Mouse (Mus musculus) liver, embryonic 13.5 days (tissue): ENCODE measurements around the gene Npc1l1. TPM values are rescaled to one million over a fixed set of nuclear protein-coding genes. Genes with fewer than 3 reads are reported as not detected.
A peak's percentile ranks its signal among the peaks of the same experiment; 100 is the strongest.

ENCODE experiments used
- ATAC-seq: fragments of 200-750 bp; cut with Nextera tagmentation; 2 replicates; pipeline ENCODE4 v1.8.0; 2017; ENCODE audit warnings: low read depth, mild to moderate bottlenecking, moderate number of reproducible peaks, moderate library complexity
- DNase-seq: peaks from one replicate; pipeline ENCODE4 v3.0.0; 2022
- H3K27ac ChIP-seq: fragments of 300-500 bp; sonication (generic); 2 replicates; pipeline ENCODE4 v1.5.1; 2015; ENCODE audit warnings: moderate library complexity, mild to moderate bottlenecking, inconsistent platforms
- H3K27me3 ChIP-seq: fragments of 300-500 bp; sonication (generic); 2 replicates; pipeline ENCODE4 v1.6.1; 2015; ENCODE audit warnings: mild to moderate bottlenecking, inconsistent platforms
- H3K36me3 ChIP-seq: fragments of 300-500 bp; sonication (generic); 2 replicates; pipeline ENCODE4 v1.6.1; 2015; ENCODE audit warnings: mild to moderate bottlenecking, inconsistent platforms
- H3K4me1 ChIP-seq: fragments of 300-500 bp; sonication (generic); replicated peaks from 2 replicates; pipeline ENCODE4 v1.6.1; 2015; ENCODE audit warnings: inconsistent platforms
- H3K4me2 ChIP-seq: fragments of 300-500 bp; sonication (generic); 2 replicates; pipeline ENCODE4 v1.6.1; 2015; ENCODE audit warnings: inconsistent platforms, mild to moderate bottlenecking, moderate library complexity
- H3K4me3 ChIP-seq: fragments of 300-500 bp; sonication (generic); replicated peaks from 2 replicates; pipeline ENCODE4 v1.5.1; 2015; ENCODE audit warnings: mild to moderate bottlenecking, inconsistent platforms
- H3K9ac ChIP-seq: fragments of 300-500 bp; sonication (generic); 2 replicates; pipeline ENCODE4 v1.6.1; 2015; ENCODE audit warnings: mild to moderate bottlenecking, inconsistent platforms
- H3K9me3 ChIP-seq: fragments of 300-500 bp; sonication (generic); replicated peaks from 2 replicates; pipeline ENCODE4 v1.6.1; 2016; ENCODE audit warnings: inconsistent platforms
- WGBS: fragments of 180-500 bp; shearing (Covaris S2); methylation state at CpG from one replicate; pipeline ENCODE4 v1.1.7; 2015; ENCODE audit not compliant: insufficient replicate concordance; 5-methylcytosine and 5-hydroxymethylcytosine counted together
- polyA plus RNA-seq: library from polyadenylated mRNA; unstranded; fragments of >200 nt; fragmentation: Nextera tagmentation; extraction: Ambion mirVana; gene quantifications from 2 replicates; pipeline ENCODE4 v1.2.1, GENCODE M21; 2015

Npc1l1 gene
- polyA plus RNA-seq, 1 experiment from 2014 or later, result 0.10 TPM

DNA sequence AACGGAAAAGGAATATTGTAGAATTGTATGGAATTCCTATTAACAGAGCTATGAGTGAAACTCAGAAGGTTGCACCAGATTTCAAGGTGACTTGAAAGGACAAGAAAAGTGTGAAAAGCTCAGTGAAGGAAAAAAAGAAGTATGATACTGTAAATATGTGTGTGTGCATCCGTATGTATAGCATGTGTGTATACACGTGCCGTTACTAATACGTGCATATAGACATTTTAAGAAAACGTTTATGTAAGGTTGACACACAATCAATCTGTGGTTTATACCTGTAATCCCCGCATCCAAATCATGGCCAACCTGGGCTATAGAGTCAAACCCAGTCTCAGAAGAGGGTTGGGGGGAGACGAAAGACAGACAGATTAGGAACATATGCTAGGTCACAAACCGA, 29.4 kb downstream of the Npc1l1 start:
- DNase-seq (no peak), ATAC-seq (no peak)
- Histone ChIP-seq H3K4me1 (peaks cover 38% of the 10 kb centered on the region), H3K27ac (no peak overlapping the region; the same call in 1 of the 2 replicates), H3K36me3 (peaks cover 2% of the 10 kb centered on the region; the same call in 1 of the 2 replicates), H3K9ac (0 out of 2 replicates have a peak overlapping the region, but pooled peaks have one; percentile 94), H3K4me2 (peak overlapping the region; percentile 95), H3K4me3 (peak overlapping the region; percentile 98), H3K27me3 (no peaks in the 10 kb centered on the region), H3K9me3 (no peaks in the 10 kb centered on the region)
- 21% methylated on average over 9 of the region's 9 CpGs for WGBS

GRCm38 (mm10) chr11:6200087-6200569, 29.8 kb downstream of the Npc1l1 start, which contains the start of gene Nudcd3:
TSS of gene Nudcd3 (minus strand) at chr11:6200415.
- WGBS, result under 1% methylated on average over 39 of the region's 39 CpGs
- H3K27ac ChIP-seq, result peak within 1 kb of the TSS; percentile 83
- ATAC-seq, result peak; percentile 97
- peak within 1 kb of the TSS; percentile 98 for H3K4me3 ChIP-seq
- peak; percentile 81 for DNase-seq
- H3K9ac ChIP-seq, result peak within 1 kb of the TSS; percentile 94
- H3K9me3 ChIP-seq, result no peaks in the 10 kb centered on the region
- peak within 1 kb of the TSS; percentile 95 for H3K4me2 ChIP-seq
- peaks cover 38% of the 10 kb centered on the region for H3K4me1 ChIP-seq
- peaks cover 2% of the 10 kb centered on the region; the same call in 1 of the 2 replicates for H3K36me3 ChIP-seq
- no peaks in the 10 kb centered on the region for H3K27me3 ChIP-seq

- Histone ChIP-seq H3K4me2 (peak within 1 kb of the TSS; percentile 95), H3K9me3 (no peaks in the 10 kb centered on the region), H3K4me3 (peak within 1 kb of the TSS; percentile 98), H3K9ac (peak within 1 kb of the TSS; percentile 94), H3K4me1 (peaks cover 41% of the 10 kb centered on the region), H3K27ac (peak within 1 kb of the TSS; percentile 83), H3K27me3 (no peaks in the 10 kb centered on the region), H3K36me3 (peaks cover 2% of the 10 kb centered on the region; the same call in 1 of the 2 replicates)
- peak; percentile 70 for ATAC-seq
- DNase-seq, result no peak
- 2% methylated on average over 35 of the region's 35 CpGs for WGBS
These were observed 30.4 kb downstream of the Npc1l1 start, which contains the start of gene A730071L15Rik for GRCm38 (mm10) chr11:6199410-6200086. TSS of gene A730071L15Rik (plus strand) at chr11:6200029.

GRCm38 (mm10) chr11:6198449-6198848, 31.5 kb downstream of the Npc1l1 start:
- DNase-seq (no peak), ATAC-seq (no peak)
- Histone ChIP-seq H3K27ac (no peak overlapping the region), H3K9ac (peak overlapping the region; percentile 94), H3K36me3 (peaks cover 2% of the 10 kb centered on the region; the same call in 1 of the 2 replicates), H3K27me3 (no peaks in the 10 kb centered on the region), H3K4me2 (peak overlapping the region; percentile 95), H3K4me1 (peaks cover 48% of the 10 kb centered on the region), H3K9me3 (no peaks in the 10 kb centered on the region), H3K4me3 (peak overlapping the region; percentile 98)
- WGBS, result 55% methylated on average over 4 of the region's 4 CpGs

DNA sequence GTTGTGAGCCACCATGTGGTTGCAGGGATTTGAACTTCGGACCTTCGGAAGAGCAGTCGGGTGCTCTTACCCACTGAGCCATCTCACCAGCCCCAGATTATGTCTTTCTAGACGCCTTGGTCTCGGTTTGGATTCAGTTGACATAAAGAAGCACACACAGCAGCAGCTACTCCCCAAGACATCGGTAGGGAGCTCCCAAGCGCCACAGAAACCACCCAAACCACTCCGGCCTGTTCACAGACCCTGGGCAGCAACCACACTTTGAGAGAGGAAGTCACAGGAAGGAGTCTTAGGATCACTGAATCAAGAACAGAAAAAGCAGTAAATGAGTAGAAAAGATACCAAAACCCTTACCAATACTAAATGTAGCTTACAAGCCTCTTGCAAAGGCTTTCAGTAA, 33.2 kb downstream of the Npc1l1 start:
- no peak overlapping the region for H3K9ac ChIP-seq
- DNase-seq (no peak), ATAC-seq (no peak)
- no peaks in the 10 kb centered on the region for H3K9me3 ChIP-seq
- H3K4me1 ChIP-seq, result peaks cover 48% of the 10 kb centered on the region
- H3K4me3 ChIP-seq, result no peak overlapping the region
- 65% methylated on average over 8 of the region's 8 CpGs for WGBS
- H3K27ac ChIP-seq, result no peak overlapping the region
- no peak overlapping the region for H3K4me2 ChIP-seq
- no peaks in the 10 kb centered on the region for H3K27me3 ChIP-seq
- peaks cover 14% of the 10 kb centered on the region for H3K36me3 ChIP-seq

DNA sequence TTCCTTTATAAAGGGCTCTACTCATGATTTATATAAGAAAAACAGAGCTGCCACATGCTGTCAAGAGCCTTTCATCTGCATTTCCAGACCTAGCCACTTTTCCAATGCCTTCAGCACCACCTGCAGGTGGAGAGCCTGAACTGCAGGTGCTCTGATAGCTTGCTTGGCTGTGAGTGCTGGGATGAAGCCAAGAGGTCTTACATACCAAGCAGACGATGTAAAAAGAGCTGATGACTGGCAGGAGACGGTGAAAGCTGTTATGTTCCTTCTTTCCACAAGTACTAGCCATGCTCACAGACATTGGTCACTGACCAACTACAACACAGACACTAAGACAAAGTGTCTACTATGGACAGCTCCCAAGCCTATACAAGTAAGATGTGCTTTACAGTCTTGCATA, 42.1 kb downstream of the Npc1l1 start:
- no peak for ATAC-seq

DNA sequence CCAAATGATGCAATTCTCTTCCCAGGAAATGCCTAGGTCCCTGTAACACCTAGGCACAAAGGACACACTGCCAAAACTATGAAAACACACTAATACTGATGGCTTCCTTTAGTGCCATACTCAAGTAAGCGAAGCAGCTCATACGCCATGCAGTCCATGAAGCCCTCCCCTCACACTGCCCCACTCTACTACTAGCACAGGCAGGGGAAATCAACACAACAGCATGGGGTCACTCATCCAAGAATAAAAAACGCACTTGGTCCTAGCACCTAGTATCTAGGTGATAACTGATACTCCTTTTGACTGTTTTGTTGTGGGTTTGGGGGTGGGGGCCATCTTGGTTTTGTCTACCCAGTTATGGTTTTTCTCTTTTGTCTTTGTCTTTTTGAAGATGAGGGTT, 42.5 kb downstream of the Npc1l1 start:
- Histone ChIP-seq H3K4me2 (no peak overlapping the region), H3K36me3 (peaks cover 45% of the 10 kb centered on the region), H3K9ac (no peak overlapping the region), H3K27ac (no peak overlapping the region), H3K4me1 (peaks cover 31% of the 10 kb centered on the region), H3K9me3 (no peaks in the 10 kb centered on the region), H3K27me3 (no peaks in the 10 kb centered on the region), H3K4me3 (no peak overlapping the region)
- 81% methylated on average over 3 of the region's 3 CpGs for WGBS
- DNase-seq (no peak), ATAC-seq (no peak)

More for the DNA sequence above, 42.1 kb downstream of the Npc1l1 start:
- 18% methylated on average over 2 of the region's 2 CpGs for WGBS
- Histone ChIP-seq H3K9ac (no peak overlapping the region), H3K27me3 (no peaks in the 10 kb centered on the region), H3K4me1 (peaks cover 28% of the 10 kb centered on the region), H3K9me3 (no peaks in the 10 kb centered on the region), H3K4me2 (no peak overlapping the region), H3K4me3 (no peak overlapping the region), H3K27ac (no peak overlapping the region), H3K36me3 (peaks cover 47% of the 10 kb centered on the region)
- peak; percentile 50 for DNase-seq

DNA sequence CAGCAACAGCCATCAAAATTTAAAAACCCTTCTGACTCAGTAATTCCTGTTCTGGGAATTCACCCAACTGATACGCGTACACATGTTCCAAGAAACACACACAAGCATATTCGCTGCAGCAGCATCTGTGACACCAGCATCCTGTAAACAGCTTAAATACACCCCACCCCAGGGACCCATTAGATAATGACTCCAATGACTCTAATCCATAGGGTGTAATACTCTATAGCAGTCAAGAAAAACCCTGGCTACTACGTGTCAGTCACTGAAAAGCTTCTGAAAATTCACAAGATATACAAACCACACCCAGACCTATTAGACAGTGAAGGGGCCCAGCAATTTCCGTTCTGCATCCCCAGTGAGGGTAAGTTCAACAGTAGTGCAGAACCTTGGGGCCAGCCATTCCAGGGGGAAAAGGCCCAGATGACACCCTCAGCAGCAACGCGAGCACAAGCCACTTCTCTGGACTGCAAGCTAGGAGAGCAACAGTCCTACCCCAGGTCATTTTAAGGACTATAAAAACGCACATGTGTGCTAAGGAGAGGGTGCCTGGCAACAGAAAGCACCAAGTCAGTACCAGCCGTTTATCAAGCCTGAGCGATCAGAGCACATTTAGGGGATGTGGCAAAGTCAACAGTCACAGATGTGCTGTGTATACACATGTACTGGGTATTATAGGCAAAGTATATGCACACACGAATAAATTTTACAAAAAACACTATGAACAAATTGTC, 45.6 kb downstream of the Npc1l1 start:
- Histone ChIP-seq H3K4me1 (peaks cover 49% of the 10 kb centered on the region), H3K27me3 (no peaks in the 10 kb centered on the region), H3K9me3 (no peaks in the 10 kb centered on the region), H3K4me2 (peak overlapping the region; percentile 31), H3K27ac (peak overlapping the region; percentile 61), H3K9ac (peak overlapping the region; percentile 47; the same call in 1 of the 2 replicates), H3K4me3 (no peak overlapping the region), H3K36me3 (peaks cover 26% of the 10 kb centered on the region)
- ATAC-seq, result peak; percentile 79
- WGBS, result 29% methylated on average over 11 of the region's 11 CpGs
- DNase-seq, result peak; percentile 12

- no peaks in the 10 kb centered on the region for H3K27me3 ChIP-seq
- no peaks in the 10 kb centered on the region for H3K9me3 ChIP-seq
- WGBS, result 65% methylated on average over 2 of the region's 2 CpGs
- ATAC-seq (no peak), DNase-seq (no peak)
- H3K4me3 ChIP-seq, result no peak overlapping the region
- no peak overlapping the region for H3K27ac ChIP-seq
- H3K4me1 ChIP-seq, result peaks cover 60% of the 10 kb centered on the region
- peaks cover 17% of the 10 kb centered on the region for H3K36me3 ChIP-seq
- H3K9ac ChIP-seq, result no peak overlapping the region
- H3K4me2 ChIP-seq, result no peak overlapping the region
These were observed 46.7 kb downstream of the Npc1l1 start for GRCm38 (mm10) chr11:6183246-6183645.

DNA sequence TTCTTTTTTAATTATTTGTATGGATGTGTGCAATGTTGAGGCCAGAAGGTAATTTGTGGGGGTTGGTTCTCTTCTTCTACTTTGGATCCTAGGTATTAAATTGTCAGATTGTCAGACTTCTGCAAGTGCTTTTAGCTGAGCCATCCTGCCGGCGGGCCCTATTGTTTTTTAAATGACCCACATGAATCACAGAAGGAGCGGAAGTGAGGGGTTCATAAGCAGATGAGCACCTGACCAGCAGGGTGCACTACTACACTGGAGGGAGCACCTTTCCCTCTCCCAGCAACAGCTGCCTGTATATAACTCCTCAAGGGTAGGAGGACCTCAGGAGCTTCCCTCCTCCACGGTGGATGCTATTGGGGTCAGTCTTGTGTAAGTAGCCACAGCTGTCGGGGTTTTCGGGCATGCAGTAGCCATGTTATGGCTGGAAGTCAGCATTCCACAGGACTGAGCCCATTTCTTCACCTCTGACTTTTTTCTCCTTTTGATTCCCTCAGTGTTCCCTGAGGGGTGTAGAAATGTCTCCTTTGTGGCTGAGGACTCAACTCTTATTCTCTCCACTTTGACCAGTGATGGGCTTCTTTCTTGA, 49.0 kb downstream of the Npc1l1 start:
- Histone ChIP-seq H3K9ac (no peak overlapping the region), H3K36me3 (peaks cover 3% of the 10 kb centered on the region; the same call in 1 of the 2 replicates), H3K4me3 (no peak overlapping the region), H3K4me1 (peaks cover 64% of the 10 kb centered on the region), H3K27me3 (no peaks in the 10 kb centered on the region), H3K4me2 (no peak overlapping the region), H3K27ac (no peak overlapping the region), H3K9me3 (no peaks in the 10 kb centered on the region)
- 66% methylated on average over 6 of the region's 6 CpGs for WGBS
- no peak for DNase-seq
- ATAC-seq, result no peak

DNA sequence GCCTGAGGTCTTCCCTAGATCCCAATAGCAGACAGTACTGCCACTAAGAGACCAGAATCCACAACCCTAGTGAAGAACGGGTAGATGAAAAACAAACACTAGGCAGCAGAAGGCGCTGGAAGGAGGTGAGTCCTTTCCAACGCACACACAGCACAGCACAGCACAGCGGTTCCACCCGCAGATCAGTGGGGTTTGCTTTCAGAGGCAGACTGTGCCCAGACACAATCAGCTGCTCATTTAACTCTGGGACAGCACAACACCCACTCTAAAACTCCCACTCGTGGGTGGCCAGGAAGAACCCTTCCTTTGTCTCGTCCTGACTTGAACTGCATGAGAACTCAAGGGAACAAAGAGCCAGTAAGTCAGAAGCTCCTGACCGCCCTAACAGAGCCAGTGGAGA, 50.7 kb downstream of the Npc1l1 start:
- Histone ChIP-seq H3K9me3 (no peaks in the 10 kb centered on the region), H3K9ac (peak overlapping the region; percentile 22; the same call in 1 of the 2 replicates), H3K4me1 (peaks cover 62% of the 10 kb centered on the region), H3K4me2 (peak overlapping the region; percentile 8; the same call in 1 of the 2 replicates), H3K4me3 (no peak overlapping the region), H3K27ac (peak overlapping the region; percentile 16; the same call in 1 of the 2 replicates), H3K36me3 (no peaks in the 10 kb centered on the region), H3K27me3 (no peaks in the 10 kb centered on the region)
- ATAC-seq (no peak), DNase-seq (no peak)
- WGBS, result 22% methylated on average over 8 of the region's 8 CpGs
